Mouse (Mus musculus) olfactory bulb, adult 2 months (tissue): ENCODE results near the gene Nupl1.

Experiments used
- CTCF ChIP-seq: fragments of 200-500 bp; IDR thresholded peaks from 2 replicates; pipeline ENCODE4 v1.5.1; 2012; ENCODE audit warnings: low read depth, mild to moderate bottlenecking, low read length, moderate library complexity; ENCODE audit not compliant: insufficient read depth
- POLR2A ChIP-seq: fragments of 200-500 bp; IDR thresholded peaks from 2 replicates; pipeline ENCODE4 v1.6.1; 2012; ENCODE audit warnings: mild to moderate bottlenecking, low read depth, low read length, moderate library complexity; ENCODE audit not compliant: insufficient read depth

GRCm38 (mm10) chr14:60257851-60258250 is 6.6 kb upstream of the Nupl1 start:
- TF ChIP-seq POLR2A = no peak
- no peak for TF ChIP-seq CTCF
